ENCODE assay signal across 8 mouse cellular contexts in the genomic region with DNA sequence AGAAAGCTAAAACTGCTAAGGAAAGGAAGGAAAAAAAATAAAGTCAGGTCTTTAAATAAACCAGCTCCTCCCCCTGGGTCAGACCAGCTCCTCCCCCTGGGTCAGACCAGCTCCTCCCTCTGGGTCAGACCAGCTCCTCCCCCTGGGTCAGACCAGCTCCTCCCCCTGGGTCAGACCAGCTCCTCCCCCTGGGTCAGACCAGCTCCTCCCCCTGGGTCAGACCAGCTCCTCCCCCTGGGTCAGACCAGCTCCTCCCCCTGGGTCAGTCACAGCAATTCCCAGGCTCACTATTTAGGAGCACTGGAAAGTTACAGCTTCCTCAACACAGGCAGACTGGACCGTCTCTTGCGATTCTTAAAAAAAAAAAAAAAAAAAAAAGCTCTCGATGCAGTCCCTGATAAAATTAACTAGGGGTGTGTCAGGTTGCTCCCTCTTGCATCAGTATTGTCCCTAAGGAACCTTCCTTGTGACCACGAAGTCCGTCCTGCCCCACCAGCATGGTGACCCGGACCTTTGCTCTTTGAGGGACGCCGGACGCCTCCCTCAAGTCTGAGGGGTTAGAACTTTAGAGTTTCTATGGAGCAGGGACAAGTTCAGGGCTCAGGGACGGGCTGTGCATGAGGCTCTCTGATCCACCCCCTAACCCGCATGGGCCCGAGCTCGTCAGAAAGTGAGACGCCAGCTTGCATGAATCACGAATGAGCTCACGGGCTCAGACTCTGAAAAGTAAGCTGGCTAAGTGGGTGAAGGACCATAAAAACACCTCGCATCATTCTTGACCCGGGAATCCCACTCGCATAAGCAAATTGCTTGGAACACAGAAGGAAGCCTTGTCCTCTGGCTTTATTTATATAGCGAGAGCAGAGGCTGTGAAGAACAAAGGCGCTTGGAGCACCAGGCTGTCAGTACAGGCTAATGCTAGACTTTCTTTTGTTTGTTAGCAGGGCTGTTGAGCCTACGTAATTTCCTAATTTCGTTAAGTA. TPM values are rescaled to one million over a fixed set of nuclear protein-coding genes. Genes with fewer than 3 reads are reported as not detected.
DNase-seq lines count a peak whose midpoint lies in the region; ATAC-seq and TF ChIP-seq lines count a peak whose summit lies in the region.

No protein-coding gene starts in this region.

- H3K4me2 ChIP-seq in hindbrain, embryonic 14.5 days (replicated peaks) = peak overlapping the region; percentile 27; the same call in 1 of the 2 replicates
- H3K4me2 ChIP-seq in myocyte (ENCODE audit: low read depth) = peak overlapping the region; percentile 79

- TF ChIP-seq POLR2A in ES-Bruce4 (IDR thresholded peaks at IDR 0.05; ENCODE audit: insufficient read depth, low read length) (no peak), myocyte (IDR thresholded peaks at IDR 0.05; ENCODE audit: insufficient read length, low read depth) (peak; percentile 38)

- H3K79me2 ChIP-seq in myocyte (ENCODE audit: control insufficient read depth, insufficient read depth) = no peaks in the 10 kb centered on the region

- H3K27me3 ChIP-seq in ES-Bruce4 (ENCODE audit: control insufficient read depth, insufficient read depth, low read length, poor library complexity, severe bottlenecking) (no peaks in the 10 kb centered on the region), myocyte (ENCODE audit: control insufficient read depth, insufficient read depth, insufficient read length) (no peaks in the 10 kb centered on the region)
- H3K27me3 ChIP-seq in hindbrain, embryonic 14.5 days (ENCODE audit: control insufficient read depth, insufficient read depth, low read length) = no peaks in the 10 kb centered on the region

- H3ac ChIP-seq in myocyte (ENCODE audit: control insufficient read depth, insufficient read length) = no peak overlapping the region

- 7% methylated on average over 23 of the region's 23 CpGs for WGBS in hindbrain, embryonic 14.5 days

- peak overlapping the region; percentile 37 for H3K4me3 ChIP-seq in ES-Bruce4 (ENCODE audit: low read depth, low read length)
- H3K4me3 ChIP-seq in gastrocnemius, adult 2 months = peak overlapping the region; percentile 75
- no peak overlapping the region for H3K4me3 ChIP-seq in hindbrain, embryonic 14.5 days (replicated peaks; ENCODE audit: low read length)
- H3K4me3 ChIP-seq in myocyte = peak overlapping the region; percentile 10

- H3K27ac ChIP-seq in ES-Bruce4 (ENCODE audit: insufficient read depth, low read length) = no peak overlapping the region
- peak overlapping the region; percentile 89 for H3K27ac ChIP-seq in gastrocnemius, adult 2 months
- H3K27ac ChIP-seq in hindbrain, embryonic 14.5 days = peak overlapping the region; percentile 60

- no peak for ATAC-seq in hindbrain, embryonic 14.5 days (ENCODE audit: low FRiP score)

- no peaks in the 10 kb centered on the region for H3K9me3 ChIP-seq in ES-Bruce4 (replicated peaks; ENCODE audit: control insufficient read depth, insufficient read depth, low read length, poor library complexity, severe bottlenecking)
- H3K9me3 ChIP-seq in hindbrain, embryonic 14.5 days (ENCODE audit: control insufficient read depth, low read length) = no peaks in the 10 kb centered on the region

- DNase-seq in adrenal gland, postnatal 10 days = peak; percentile 65
- peak; percentile 83 for DNase-seq in gastrocnemius, adult 2 months
- no peak for DNase-seq in hindbrain, embryonic 14.5 days (ENCODE audit: low spot score)
- DNase-seq in liver = peak; percentile 60
- no peak for DNase-seq in frontal cortex, postnatal 36 days (ENCODE audit: low spot score in 2 of 2)
- no peak for DNase-seq in thymus, postnatal 0 days (ENCODE audit: low spot score)

- H3K9ac ChIP-seq in ES-Bruce4 (ENCODE audit: low read depth, poor library complexity, severe bottlenecking) = peak overlapping the region; percentile 25
- no peak overlapping the region for H3K9ac ChIP-seq in hindbrain, embryonic 14.5 days

- H3K36me3 ChIP-seq in ES-Bruce4 (ENCODE audit: control insufficient read depth, insufficient read depth, low read length, poor library complexity, severe bottlenecking) (no peaks in the 10 kb centered on the region), myocyte (ENCODE audit: control insufficient read depth, insufficient read depth) (no peaks in the 10 kb centered on the region)
- H3K36me3 ChIP-seq in hindbrain, embryonic 14.5 days (replicated peaks; ENCODE audit: control insufficient read depth, insufficient read depth) = no peaks in the 10 kb centered on the region

- no peak for TF ChIP-seq EP300 in ES-Bruce4 (IDR thresholded peaks at IDR 0.05; ENCODE audit: insufficient read depth, low read depth, low read length)

- H3K4me1 ChIP-seq in ES-Bruce4 (ENCODE audit: control insufficient read depth, insufficient read depth, low read length) = no peaks in the 10 kb centered on the region
- peaks cover 25% of the 10 kb centered on the region for H3K4me1 ChIP-seq in hindbrain, embryonic 14.5 days (replicated peaks; ENCODE audit: control insufficient read depth, insufficient read depth, low read length)

- TF ChIP-seq CTCF in ES-Bruce4 (IDR thresholded peaks at IDR 0.05; ENCODE audit: low read depth, low read length) = no peak
- TF ChIP-seq CTCF in gastrocnemius, adult 2 months (IDR thresholded peaks at IDR 0.05) = no peak

- intact Hi-C loops in gastrocnemius, adult 2 months (cut with DNase I) = no loop called here

TF ChIP-seq in myocyte, 11 proteins besides CTCF, POLR2A, EP300 and RAD21:
- peak; percentile 98 for TF ChIP-seq CEBPB (IDR thresholded peaks at IDR 0.05; ENCODE audit: insufficient read depth, poor library complexity, severe bottlenecking)
- TF ChIP-seq E2F4 (IDR thresholded peaks at IDR 0.05; ENCODE audit: insufficient read depth) = no peak
- no peak for TF ChIP-seq TCF3 (IDR thresholded peaks at IDR 0.05; ENCODE audit: insufficient read length, low read depth)

RNA-seq across cellular contexts. Expression of a gene that starts 31.3 kb away (rescaled TPM):
- polyA plus RNA-seq in ES-Bruce4 (2011; ENCODE audit: insufficient read depth, insufficient read length, low read depth, missing spikeins) = 67.9 and 107 TPM in 2 replicates
- total RNA-seq in adrenal gland, postnatal 10 days (2021) = 100 to 1,000 TPM; 175 to 192 TPM
- total RNA-seq in gastrocnemius, adult 2 months (2021) = 100 to 1,000 TPM; 122 to 144 TPM
- polyA plus RNA-seq in hindbrain, embryonic 14.5 days (2014; fragmentation: Nextera tagmentation; extraction: Ambion mirVana) = 67.8 and 68.7 TPM in 2 replicates
- polyA plus RNA-seq in myocyte (2012; fragmentation: generic; extraction: Trizol) = 319 TPM
- polyA plus RNA-seq in thymus, postnatal 0 days (2015; fragmentation: Nextera tagmentation; extraction: Ambion mirVana) = 90.0 and 95.0 TPM in 2 replicates

RNA-seq across cellular contexts. Expression of a gene that starts 58.3 kb away (rescaled TPM):
- polyA plus RNA-seq in ES-Bruce4 (2011; ENCODE audit: insufficient read depth, insufficient read length, low read depth, missing spikeins) (not detected in 2 replicates), myocyte (2012; fragmentation: generic; extraction: Trizol) (not detected)
- total RNA-seq in adrenal gland, postnatal 10 days (2021) = not detected
- not detected for total RNA-seq in gastrocnemius, adult 2 months (2021)
- polyA plus RNA-seq in hindbrain, embryonic 14.5 days (2014; fragmentation: Nextera tagmentation; extraction: Ambion mirVana) = 0.37 TPM in 1 of 2 replicates, not detected in the other
- polyA plus RNA-seq in thymus, postnatal 0 days (2015; fragmentation: Nextera tagmentation; extraction: Ambion mirVana) = not detected in 2 replicates

Comparison
In these comparisons a context has a peak if more than half of its experiments do, and no peak if none do; other contexts are left out.
1. DNase-seq: peak in adrenal gland, postnatal 10 days (single experiment), gastrocnemius, adult 2 months (single experiment) and liver (single experiment); none in hindbrain, embryonic 14.5 days (single experiment), frontal cortex, postnatal 36 days (0 of 2) and thymus, postnatal 0 days (single experiment).